Mouse (Mus musculus) cerebellum, postnatal 36 days (tissue): ENCODE data around the gene Cryzl1.
"Not testable (repeated sequence)": the region's sequence is repeated elsewhere in the genome, so short reads cannot be mapped to it uniquely, and the experiment has no call there.

ENCODE experiments used
- DNase-seq, 2 experiments: peaks; one replicate each; pipeline ENCODE4 v3.0.0; 2021 to 2022; ENCODE audit warnings: mixed read lengths in 2 of 2

The Cryzl1 gene

GRCm38 (mm10) chr16:91688023-91688618, 40.7 kb downstream of the Cryzl1 start:
- DNase-seq = no peak

GRCm38 (mm10) chr16:91686369-91686768, 42.4 kb downstream of the Cryzl1 start:
- DNase-seq = no peak

- DNase-seq = no peak
These were observed 43.2 kb downstream of the Cryzl1 start for GRCm38 (mm10) chr16:91685526-91685925.

GRCm38 (mm10) chr16:91680656-91681055, 48.1 kb downstream of the Cryzl1 start:
- no peak for DNase-seq

GRCm38 (mm10) chr16:91678147-91678911, 50.4 kb downstream of the Cryzl1 start:
- no peak for DNase-seq

GRCm38 (mm10) chr16:91674500-91674899, 54.3 kb downstream of the Cryzl1 start:
- no peak for DNase-seq

GRCm38 (mm10) chr16:91663795-91664194, 65.0 kb downstream of the Cryzl1 start:
- DNase-seq = no peak

- no peak for DNase-seq
These were observed 66.4 kb downstream of the Cryzl1 start for GRCm38 (mm10) chr16:91662336-91662735.

GRCm38 (mm10) chr16:91661397-91661796, 67.4 kb downstream of the Cryzl1 start:
- no peak for DNase-seq

GRCm38 (mm10) chr16:91659798-91660197, 69.0 kb downstream of the Cryzl1 start:
- no peak for DNase-seq

- DNase-seq = peak in 1 of 2 experiments; percentile 5
These were observed 70.3 kb downstream of the Cryzl1 start for GRCm38 (mm10) chr16:91658471-91658870.

- no peak for DNase-seq
These were observed 71.5 kb downstream of the Cryzl1 start for GRCm38 (mm10) chr16:91657285-91657684.

- no peak for DNase-seq
These were observed 73.5 kb downstream of the Cryzl1 start for GRCm38 (mm10) chr16:91655285-91655684.

GRCm38 (mm10) chr16:91652191-91652590, 76.6 kb downstream of the Cryzl1 start:
- DNase-seq = no peak

GRCm38 (mm10) chr16:91649781-91650180, 79.0 kb downstream of the Cryzl1 start:
- DNase-seq = no peak

GRCm38 (mm10) chr16:91649246-91649645, 79.5 kb downstream of the Cryzl1 start:
- no peak for DNase-seq

GRCm38 (mm10) chr16:91648220-91648550, 80.6 kb downstream of the Cryzl1 start:
- peak; percentile 69 to 77 for DNase-seq

- peak; percentile 95 to 96 for DNase-seq
These were observed 81.1 kb downstream of the Cryzl1 start, which contains the start of gene Son for GRCm38 (mm10) chr16:91647461-91648219. Son (plus strand) TSS chr16:91647506.

GRCm38 (mm10) chr16:91646681-91647419, 81.9 kb downstream of the Cryzl1 start, which contains the start of gene Gart:
Gart (minus strand) TSS chr16:91646952.
- peak; percentile 90 to 95 for DNase-seq

- DNase-seq = no peak
These were observed 82.7 kb downstream of the Cryzl1 start for GRCm38 (mm10) chr16:91645995-91646602.

- not testable (repeated sequence) for DNase-seq
These were observed 83.4 kb downstream of the Cryzl1 start for GRCm38 (mm10) chr16:91645420-91645819.

GRCm38 (mm10) chr16:91644901-91645300, 83.9 kb downstream of the Cryzl1 start:
- DNase-seq = no peak
